Mouse (Mus musculus) heart, postnatal 10 days (tissue): Measurements from ENCODE around the gene Dcun1d2. TPM values are rescaled to one million over a fixed set of nuclear protein-coding genes. Genes with fewer than 3 reads are reported as not detected.

Experiments
- DNase-seq, 2 experiments: peaks; one replicate each; pipeline ENCODE4 v3.0.0; 2021
- intact Hi-C: fragments of 180-260 bp; cut with DNase I; formaldehyde crosslinking; loops from one replicate; pipeline ENCODE4 v1.15.1; 2025
- total RNA-seq, 2 experiments: library from RNA; stranded (reverse); gene quantifications; 2 replicates each; pipeline ENCODE4 v1.2.3; 2021

The Dcun1d2 gene
- total RNA-seq, 2 experiments from 2014 or later = 33.8 to 41.8 TPM

DNA sequence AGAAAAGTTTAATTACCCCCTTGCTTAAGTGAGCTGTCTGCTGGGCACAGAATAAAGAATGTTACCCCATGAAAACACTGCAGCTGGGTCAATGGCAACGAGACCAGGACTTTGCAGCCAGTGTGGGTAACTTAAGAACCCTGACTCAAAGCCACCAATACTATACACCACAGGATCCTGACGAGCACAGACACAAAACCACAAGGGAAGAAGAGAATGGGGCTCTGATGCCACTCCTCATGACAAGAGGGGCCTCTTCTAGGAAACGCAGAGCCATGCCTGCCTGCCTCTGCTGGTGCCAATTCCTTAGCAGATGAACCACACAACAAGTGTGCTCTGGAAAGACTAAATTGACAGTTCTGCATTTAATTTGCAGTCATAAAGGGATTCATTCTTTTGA lies 24.6 kb downstream of the Dcun1d2 start:
- intact Hi-C loops = no loop called here

DNA sequence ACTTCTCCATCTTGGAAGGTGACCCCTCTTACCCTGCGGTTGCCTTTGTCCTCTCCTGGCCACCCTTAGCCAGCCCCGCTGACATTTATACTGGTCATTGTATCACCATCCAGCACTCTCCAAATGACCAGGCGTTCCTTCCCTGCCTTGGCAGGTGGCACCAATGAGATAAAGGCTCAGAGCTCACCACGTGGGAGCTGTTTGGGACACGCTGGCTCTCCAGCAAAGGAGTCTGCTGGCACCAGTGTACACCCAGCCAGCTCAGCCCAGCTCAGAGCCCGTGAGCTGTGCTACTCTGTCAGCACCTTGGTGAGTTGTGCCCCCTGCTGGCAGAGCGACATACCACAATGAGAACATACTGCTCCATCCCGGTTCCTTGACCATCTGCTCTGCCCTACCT lies 33.9 kb downstream of the Dcun1d2 start, which contains the start of gene Adprhl1:
Gene Adprhl1 (minus strand): TSS at position 144 of the 400 bp plus-strand sequence.
- intact Hi-C loops = no loop called here
- peak; percentile 87 to 91 for DNase-seq

More for the DNA sequence above, 24.6 kb downstream of the Dcun1d2 start:
- DNase-seq = no peak

- intact Hi-C loops = loop anchor here (1.0 kb wide), 1 partner anchor 94 kb away; the partner anchor contains the start of gene Lamp1
- DNase-seq = peak in 1 of 2 experiments; percentile 31
Observed at GRCm38 (mm10) chr8:13253413-13253812, 34.5 kb downstream of the Dcun1d2 start.

DNA sequence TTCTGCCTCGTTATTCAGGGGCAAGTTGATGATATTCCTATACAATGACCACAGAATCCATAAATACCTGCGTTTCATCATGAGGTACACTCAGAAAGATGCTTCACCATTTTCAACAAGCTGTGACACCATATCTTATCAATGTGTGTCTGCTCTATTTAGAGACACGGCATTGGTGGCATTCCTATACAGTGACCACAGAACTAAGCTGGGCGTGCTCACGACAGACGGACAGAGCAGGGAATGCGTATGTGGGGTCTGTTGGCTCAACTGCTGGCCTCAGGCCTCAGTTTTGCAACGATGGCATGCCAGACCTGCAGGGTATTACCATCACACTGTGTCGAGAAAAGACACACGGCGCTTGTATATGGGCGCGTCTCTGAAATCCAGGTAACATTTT lies 35.1 kb downstream of the Dcun1d2 start:
- intact Hi-C loops = loop anchor here (1.0 kb wide), 1 partner anchor 94 kb away; the partner anchor contains the start of gene Lamp1
- DNase-seq = peak; percentile 75 to 76

DNA sequence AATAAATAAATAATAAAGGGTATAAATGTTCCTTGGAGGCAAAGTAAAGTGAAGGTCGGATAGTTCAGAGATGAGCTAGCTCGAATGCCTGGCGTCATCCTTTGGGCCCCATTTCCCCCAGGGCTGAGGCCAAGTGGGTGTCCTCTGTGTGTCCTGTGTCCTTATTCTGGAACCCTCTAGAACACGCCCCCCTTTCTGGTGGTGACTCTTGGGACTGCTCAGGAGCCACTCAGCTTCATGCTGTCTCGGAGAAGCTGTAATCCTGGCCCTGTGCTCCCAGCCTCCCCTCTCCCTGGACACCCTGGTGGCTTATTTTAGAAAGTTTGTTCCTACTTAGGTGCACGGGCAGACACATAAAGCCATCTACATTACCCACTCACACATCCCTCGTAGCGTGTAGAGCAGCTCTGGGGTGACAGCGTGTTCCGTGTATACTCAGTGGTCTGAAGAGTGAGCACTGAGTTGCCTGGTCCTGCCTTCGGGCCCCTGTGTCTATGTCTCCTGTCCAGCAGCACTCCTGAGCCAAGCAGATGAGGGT lies 43.5 kb downstream of the Dcun1d2 start:
- DNase-seq = no peak
- intact Hi-C loops = no loop called here

DNA sequence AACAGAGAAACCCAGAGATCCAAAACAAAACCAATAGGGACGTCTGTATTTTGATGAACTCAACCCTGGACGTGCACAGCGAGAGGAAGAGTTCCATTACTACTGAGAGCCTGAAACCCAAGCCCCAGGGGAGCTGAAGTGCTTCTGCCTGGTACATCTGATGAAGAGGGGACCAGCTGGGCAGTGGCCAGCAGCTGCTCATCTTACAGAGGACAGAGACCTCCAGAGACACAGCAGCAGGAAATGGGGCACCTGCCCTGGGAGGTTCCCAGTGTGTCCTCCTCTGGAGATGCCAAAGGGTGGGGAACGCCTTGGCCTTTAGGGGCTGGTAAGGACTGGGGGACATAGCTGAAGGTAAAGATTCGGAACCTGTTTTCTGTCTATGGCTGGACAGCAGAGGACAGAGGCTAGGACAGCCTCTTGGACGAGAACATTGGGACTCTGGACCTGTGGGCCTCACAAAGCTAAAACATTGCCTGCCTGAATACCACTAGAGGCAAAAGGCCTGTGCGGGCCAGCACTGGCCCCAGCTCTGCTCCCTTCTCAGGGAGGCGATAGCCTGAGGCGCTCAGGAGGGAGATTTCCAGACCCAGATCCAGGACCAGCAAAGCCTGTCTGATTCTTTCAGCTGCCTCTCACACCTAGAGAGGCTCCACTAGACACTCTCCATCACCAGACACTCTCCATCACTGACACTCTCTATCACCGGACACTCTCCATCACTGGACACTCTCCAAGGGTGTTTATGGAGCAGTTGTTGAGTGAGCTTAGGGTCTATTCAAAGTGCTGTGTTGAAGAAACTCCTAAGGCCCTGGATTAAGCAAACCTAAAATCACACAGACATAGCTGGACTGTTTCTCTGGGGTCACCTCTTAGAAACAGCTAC lies 44.7 kb downstream of the Dcun1d2 start:
- DNase-seq = no peak
- intact Hi-C loops = no loop called here

- intact Hi-C loops = no loop called here
- DNase-seq = peak; percentile 74 to 81
Observed at GRCm38 (mm10) chr8:13240691-13241090, 47.2 kb downstream of the Dcun1d2 start.

GRCm38 (mm10) chr8:13240055-13240454 lies 47.9 kb downstream of the Dcun1d2 start:
- intact Hi-C loops = no loop called here
- DNase-seq = no peak

DNA sequence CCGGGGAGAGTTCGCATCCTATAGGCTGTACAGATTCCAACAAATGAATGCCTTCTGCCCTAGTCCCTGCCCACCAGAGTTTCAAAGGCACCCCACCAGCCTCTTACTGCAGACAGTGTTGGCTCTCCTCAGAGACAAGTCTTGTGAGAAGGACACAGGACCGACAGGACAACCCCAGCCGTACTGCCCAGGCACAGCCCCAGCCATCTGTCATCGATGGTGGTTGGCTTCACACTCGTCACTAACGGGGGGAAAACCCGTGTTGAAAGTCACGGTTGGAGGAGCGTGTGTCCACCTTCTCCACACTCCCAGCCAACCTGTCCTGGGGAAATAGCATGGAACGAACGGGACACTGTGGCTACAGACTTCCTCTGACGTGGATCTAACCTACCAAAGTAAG lies 53.1 kb downstream of the Dcun1d2 start:
- DNase-seq = no peak
- intact Hi-C loops = no loop called here

GRCm38 (mm10) chr8:13230471-13230870 lies 57.5 kb downstream of the Dcun1d2 start:
- intact Hi-C loops = no loop called here
- no peak for DNase-seq

GRCm38 (mm10) chr8:13229802-13230201 lies 58.1 kb downstream of the Dcun1d2 start:
- DNase-seq = no peak
- intact Hi-C loops = no loop called here

GRCm38 (mm10) chr8:13228923-13229610 lies 58.9 kb downstream of the Dcun1d2 start:
- intact Hi-C loops = no loop called here
- no peak for DNase-seq

- intact Hi-C loops = no loop called here
Observed at GRCm38 (mm10) chr8:13227184-13227583, 60.7 kb downstream of the Dcun1d2 start.

DNA sequence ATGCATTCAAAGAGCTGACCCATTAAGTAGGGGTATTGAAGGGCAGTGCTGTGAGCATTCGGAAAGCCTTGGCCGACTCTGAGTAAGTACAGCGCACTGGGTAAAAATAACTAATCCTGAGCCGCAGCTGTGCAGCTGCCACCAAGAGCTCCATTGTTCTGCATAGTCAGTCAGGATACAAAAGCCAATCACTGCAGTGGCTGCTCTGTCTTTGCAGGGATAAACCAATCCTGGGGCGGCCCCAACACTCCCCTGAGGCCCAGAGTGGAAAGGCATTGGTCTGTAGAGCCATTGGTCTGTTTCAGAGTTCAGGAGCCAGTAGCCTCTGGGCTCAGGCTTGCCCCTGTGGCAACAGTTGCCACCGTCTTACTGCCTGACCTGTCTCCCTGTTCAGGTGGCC lies 61.6 kb downstream of the Dcun1d2 start:
- intact Hi-C loops = no loop called here
- peak in 1 of 2 experiments; percentile 53 for DNase-seq

More at GRCm38 (mm10) chr8:13227184-13227583, 60.7 kb downstream of the Dcun1d2 start:
- DNase-seq = no peak

GRCm38 (mm10) chr8:13224426-13224825 lies 63.5 kb downstream of the Dcun1d2 start:
- DNase-seq = no peak
- intact Hi-C loops = no loop called here

DNA sequence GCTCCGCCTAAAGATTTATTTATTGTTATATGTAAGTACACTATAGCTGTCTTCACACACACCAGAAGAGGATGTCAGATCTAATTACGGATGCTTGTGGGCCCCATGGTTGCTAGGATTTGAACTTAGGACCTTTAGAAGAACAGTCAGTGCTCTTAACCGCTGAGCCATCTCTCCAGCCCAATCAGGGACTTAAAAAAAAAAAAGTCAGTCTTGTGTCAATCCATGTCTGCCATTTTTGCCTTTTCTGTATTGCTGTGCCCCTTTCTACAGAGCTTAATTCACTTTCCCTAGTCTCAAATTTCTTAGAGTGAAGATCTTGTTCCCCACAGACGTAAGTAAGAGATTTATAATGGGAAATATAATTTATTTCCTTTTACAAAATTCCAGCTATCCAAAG lies 69.5 kb downstream of the Dcun1d2 start:
- intact Hi-C loops = no loop called here
- no peak for DNase-seq

DNA sequence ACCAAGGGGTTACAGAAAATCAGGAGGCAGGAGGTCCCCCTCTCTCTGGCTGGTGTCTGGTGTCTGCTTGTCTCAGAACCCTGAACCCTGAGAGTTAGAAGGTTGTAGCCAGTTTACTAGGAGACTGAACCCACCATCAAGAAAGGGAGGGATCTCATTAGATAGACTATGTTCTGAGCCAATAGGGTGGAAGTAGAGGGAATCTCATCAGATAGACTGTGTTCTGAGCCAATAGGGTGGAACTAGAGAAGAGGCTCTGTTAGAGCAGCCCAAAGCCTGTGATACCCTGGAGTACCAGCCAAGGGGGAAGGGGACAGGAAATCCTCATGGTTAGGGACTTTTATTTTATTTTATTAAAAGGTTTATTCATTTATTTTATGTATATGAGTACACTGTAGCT lies 69.9 kb downstream of the Dcun1d2 start:
- DNase-seq = no peak
- intact Hi-C loops = no loop called here

GRCm38 (mm10) chr8:13217093-13217492 lies 70.8 kb downstream of the Dcun1d2 start:
- intact Hi-C loops = no loop called here
- DNase-seq = no peak

- intact Hi-C loops = no loop called here
Observed at GRCm38 (mm10) chr8:13216386-13216785, 71.5 kb downstream of the Dcun1d2 start.

DNA sequence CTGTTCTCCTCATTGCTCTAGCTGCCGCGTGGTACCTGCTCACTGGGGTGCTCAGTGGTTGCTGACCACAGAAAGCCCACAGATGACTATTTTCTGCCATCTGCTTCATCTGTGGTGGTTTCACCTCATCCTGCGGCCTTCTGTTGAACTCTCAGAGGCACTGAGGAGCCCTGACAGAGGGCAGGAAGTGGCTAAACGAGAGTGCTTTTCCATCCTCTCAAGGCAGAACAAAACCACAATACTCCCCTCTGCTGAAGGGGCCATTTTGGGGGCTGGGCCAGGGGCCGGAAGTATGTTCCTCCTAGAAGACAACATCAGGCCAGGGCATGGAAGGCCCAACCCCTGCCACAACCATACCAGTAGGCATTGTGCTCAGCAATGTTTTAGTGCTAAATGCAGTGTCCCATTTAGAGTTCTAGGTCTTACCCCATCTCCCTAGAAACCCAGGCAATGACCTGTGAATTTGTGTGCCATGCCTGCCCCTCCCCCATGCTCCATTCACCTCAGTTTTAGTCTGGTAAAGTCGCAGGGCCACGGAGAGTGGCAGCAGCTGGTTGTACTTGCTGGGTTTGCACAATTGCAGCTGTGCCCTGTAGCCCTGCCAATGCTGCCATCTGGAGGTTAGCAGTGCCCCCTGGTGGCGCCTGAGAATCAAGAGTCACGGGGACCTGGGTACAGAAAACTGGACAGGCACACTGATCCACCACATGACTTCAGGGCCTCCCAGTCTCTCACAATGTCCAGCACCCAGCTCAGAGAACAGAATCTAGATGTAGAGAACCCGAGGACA lies 74.3 kb downstream of the Dcun1d2 start:
- intact Hi-C loops = loop anchor here (2.0 kb wide), 1 partner anchor 235 kb away; no protein-coding TSS in a partner anchor

More at GRCm38 (mm10) chr8:13216386-13216785, 71.5 kb downstream of the Dcun1d2 start:
- DNase-seq = no peak

More for the DNA sequence above, 74.3 kb downstream of the Dcun1d2 start:
- DNase-seq = peak; percentile 91 to 94
